Mouse (Mus musculus) spleen, postnatal 36 days (tissue): ENCODE measurements around the gene Map10.

Source experiments
- DNase-seq, 2 experiments: peaks; one replicate each; pipeline ENCODE4 v3.0.0; 2022; ENCODE audit warnings: low spot score in 2 of 2, mixed read lengths in 1 of 2

Map10 gene

GRCm38 (mm10) chr8:125670420-125670819 lies 802 bp downstream of the Map10 start:
- DNase-seq = no peak

DNA sequence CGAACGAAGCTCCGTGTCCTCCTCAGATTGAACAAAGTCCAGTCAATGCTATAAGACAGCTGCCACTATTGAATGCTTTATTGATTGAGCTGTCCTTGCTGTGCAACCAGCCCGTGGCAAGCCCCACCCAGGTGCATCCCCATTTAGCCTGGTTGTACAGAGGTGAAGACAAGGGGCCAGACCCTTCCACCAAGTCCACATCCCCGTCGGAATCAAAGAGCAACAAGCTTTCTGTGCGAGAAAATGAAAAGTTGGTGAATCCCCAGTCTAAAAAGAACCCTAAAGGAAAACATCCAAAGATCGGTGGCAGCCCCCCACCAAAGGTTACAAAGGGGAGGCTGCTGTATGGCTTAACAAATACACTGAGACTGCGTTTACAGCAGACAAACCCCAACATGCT lies 1.3 kb downstream of the Map10 start:
- DNase-seq = no peak

- peak; percentile 54 to 60 for DNase-seq
Measured at GRCm38 (mm10) chr8:125671371-125671770, 1.8 kb downstream of the Map10 start.

DNA sequence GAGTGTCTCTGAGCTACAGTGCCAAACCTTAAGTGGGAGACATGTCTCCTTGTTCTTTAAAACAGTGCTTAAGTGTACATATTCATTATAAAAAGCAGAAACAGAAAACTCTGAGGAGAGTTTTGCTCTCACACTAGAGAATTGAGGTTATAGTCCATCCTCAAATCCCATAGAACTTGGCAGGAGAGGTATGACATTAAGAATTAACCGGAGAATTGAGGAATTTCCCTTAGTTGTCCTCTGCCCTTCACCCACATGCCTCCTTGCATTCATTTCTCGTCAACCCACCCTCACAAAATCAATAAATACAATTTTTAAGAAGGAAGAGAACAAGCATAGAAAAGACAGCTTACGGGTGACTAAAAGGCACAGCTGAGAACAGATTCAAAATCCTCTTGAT lies 6.2 kb downstream of the Map10 start:
- no peak for DNase-seq

DNA sequence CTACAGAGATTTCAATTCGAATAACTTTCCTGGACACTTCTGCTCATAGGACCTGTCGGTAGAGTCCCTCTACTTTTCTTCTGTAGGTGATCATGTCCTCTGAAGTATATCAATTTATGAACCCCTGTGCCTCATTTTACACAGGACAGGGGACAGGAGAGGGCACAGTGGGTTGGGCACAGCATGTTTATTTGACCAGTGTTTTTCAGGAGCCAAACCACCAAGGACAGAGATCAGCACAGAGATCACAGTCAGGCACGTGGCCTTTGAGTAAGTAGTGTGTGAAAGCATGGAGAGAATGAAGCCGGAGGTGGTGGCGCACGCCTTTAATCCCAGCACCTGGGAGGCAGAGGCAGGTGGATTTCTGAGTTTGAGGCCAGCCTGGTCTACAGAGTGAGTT lies 7.9 kb downstream of the Map10 start:
- no peak for DNase-seq

DNA sequence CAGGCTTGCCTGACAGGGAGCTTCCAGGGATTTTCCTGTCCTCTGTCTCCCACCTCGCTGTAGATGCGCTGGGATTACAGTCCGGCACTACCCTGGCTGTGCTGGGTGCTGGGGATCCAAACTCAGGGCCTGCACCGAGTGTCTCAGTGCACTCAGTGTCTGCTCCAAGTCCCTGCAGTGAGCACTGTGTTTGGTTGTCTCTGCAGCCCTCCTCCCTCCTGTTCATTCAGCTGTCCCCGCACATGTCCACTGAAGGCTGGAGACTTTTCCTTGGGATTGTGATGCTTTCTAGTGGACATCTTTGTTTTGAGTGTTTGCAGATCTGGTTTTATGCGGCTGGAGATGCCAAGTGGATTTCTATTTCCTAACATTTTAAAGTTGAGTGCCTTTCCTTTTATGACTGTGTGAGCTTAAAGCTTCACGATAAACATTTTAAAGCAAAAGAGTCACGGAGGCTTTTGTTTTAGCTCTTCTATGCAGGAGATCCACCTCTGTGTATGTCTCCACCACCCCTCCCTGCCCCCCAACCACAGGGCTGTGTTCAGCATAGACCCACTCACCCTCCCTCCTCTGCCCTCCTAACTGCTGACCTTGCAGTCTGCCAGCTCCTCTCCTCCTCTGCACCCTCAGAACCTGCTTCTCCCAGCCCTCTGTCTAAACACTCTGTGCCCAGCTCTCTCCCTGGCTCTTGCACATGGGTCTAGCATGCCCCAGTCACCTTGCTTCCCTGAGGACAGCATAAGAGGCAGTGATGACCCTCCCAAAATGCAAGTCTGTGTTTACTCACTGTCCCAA lies 9.4 kb downstream of the Map10 start:
- DNase-seq = no peak

GRCm38 (mm10) chr8:125680851-125681408 lies 11.3 kb downstream of the Map10 start:
- no peak for DNase-seq

DNA sequence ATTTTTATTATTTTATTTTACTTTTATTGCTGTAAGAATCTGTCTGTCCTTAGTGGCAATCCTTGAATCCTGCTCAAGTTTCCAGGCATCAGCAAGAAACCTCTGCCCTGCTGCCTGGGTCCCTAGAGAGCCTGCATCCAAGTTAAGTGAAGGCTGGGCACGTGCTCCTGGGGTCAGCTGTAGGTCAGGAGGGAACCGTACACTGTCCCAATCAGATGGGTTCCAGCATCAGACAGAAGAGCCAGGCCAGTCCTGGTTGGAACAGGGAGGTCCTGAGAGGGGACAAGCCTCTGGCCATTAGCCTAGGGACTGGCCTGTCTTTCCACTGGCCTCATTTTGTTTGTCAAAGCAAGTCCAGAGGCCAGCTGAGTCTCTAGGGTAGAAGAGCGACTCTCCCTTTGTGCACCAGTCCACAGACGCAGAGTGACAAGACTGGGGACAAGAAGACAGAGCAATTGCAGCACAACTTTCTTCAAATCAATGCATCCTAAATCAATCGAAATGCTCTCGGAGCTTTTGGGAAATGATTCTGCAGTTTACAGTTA lies 15.7 kb downstream of the Map10 start:
- DNase-seq = no peak

- DNase-seq = no peak
Measured at GRCm38 (mm10) chr8:125686221-125686865, 16.7 kb downstream of the Map10 start.

- DNase-seq = no peak
Measured at GRCm38 (mm10) chr8:125690166-125690915, 20.7 kb downstream of the Map10 start.

- DNase-seq = no peak
Measured at GRCm38 (mm10) chr8:125690961-125691360, 21.3 kb downstream of the Map10 start.

DNA sequence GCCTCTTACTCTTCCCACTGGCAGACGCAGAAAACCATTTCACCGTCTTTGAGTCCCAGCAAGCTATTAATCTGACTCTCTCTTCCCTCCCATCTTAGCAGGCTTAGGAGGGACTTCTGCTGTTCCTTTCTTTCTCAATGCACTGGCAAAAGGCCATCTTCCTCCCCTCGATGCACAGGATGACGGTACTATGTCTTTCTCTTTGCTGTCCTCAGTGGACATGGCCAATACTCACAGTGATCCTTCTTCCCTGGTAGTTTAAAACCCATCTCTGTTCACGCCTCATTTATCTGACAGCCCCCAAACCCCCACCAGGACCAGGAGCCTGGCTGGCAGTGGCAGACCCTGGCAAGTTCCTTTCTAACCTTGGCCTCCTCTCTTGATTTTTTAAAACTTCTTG lies 22.8 kb downstream of the Map10 start:
- DNase-seq = no peak

DNA sequence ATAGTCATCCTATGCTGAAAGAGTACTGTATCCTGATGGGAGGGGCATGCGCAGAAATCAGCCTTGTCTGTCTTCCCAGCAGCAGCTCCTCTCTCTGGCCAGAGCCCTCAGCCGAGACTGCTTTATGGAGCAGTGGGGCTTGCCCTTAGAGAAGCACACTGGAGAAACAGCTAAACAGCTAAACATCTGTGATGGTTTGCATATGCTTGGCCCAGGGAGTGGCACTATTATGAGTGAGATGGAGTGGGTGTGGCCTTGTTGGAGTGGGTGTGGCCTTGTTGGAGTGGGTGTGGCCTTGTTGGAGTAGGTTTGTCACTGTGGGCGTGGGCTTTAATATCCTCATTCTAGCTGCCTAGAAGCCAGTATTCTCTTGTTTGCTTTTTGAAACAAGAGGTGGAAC lies 23.6 kb downstream of the Map10 start:
- DNase-seq = no peak

GRCm38 (mm10) chr8:125695951-125696350 lies 26.3 kb downstream of the Map10 start:
- no peak for DNase-seq

DNA sequence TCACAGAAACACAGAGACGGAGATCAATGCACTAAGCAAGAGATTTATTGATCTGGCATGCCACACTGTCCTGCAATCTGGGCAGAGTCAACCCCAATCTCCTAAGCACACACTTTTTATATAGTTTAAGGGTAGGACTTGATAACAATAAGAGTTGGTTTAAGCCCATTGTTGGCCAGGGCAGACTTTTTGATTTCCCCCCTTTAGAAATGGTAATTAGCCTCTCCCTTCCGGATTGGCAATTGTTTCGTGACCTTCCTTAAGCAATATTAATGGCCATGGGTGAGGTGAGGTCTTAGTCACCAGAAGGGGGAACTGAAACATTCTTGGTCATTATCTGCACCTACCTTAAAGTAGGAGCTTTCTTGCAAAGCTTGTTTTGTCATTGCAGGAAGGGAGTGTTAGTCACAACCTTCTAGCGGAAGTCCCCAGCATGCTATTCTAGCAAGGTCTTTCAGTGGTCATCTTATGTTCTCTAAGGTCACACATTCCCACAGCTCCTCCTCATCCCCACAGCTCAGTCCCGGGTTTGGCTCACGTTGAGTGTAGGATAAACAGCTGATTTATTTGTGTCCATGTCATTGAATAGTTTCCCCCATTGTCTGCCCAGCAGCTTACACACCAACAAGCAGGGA lies 29.9 kb downstream of the Map10 start:
- no peak for DNase-seq

GRCm38 (mm10) chr8:125700407-125700806 lies 30.8 kb downstream of the Map10 start:
- DNase-seq = no peak

- no peak for DNase-seq
Measured at GRCm38 (mm10) chr8:125702868-125703473, 33.4 kb downstream of the Map10 start.

DNA sequence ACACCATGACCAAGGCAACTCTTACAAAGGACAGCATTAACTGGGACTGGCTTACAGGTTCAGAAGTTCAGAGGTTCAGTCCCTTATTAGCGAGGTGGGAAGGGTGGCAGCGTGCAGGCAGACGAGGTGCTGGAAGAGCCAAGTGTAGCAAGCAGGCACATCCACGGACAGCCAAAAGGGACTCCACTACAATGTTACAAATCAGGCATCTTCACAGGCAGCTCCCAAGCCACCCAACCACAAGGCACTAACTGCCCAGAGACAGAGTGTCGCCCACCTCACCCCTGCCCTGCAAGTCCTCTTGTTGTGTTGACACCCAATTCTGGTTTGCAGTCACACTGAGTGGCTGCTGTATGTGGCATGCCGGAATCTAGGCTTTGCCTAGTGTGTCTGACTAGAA lies 34.8 kb downstream of the Map10 start:
- DNase-seq = no peak

DNA sequence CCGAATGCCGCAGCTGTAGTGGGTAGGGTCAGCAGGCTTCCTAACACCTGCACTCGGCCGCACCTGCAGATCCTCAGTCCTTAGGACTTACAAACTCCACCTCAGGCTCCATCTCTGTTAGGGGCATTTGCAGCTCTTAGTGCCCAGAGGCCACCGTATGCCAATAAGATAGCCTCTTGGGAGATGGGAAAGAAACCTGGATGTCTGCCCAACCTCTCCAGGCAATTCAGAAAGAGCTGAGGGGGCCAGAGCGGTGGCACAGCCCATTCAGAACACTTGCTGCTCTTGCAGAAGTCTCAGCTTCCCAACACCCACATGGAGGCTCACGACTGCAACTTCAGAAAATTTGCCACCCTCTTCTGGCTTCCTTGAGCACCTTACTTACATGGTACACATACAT lies 36.2 kb downstream of the Map10 start:
- DNase-seq = no peak

DNA sequence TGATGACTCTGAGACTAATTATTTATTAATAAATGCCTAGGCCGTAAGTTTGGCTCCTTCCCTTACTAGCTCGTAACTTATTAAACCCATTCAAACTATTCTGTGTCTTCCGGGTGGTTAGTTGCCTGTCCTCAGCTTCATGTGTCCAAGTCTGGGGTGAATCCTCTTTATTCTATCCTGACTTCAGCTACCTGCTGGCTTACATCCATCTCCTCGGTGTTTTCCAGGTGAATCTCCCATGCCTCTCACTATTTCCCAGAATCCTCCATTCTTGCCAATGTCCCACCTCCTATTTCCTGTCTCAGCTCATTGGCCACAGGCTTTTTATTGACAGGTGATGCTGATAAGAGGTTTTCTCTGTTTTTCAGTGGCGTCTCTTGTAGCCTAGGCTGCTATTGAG lies 39.6 kb downstream of the Map10 start:
- no peak for DNase-seq

- peak; percentile 8 to 25 for DNase-seq
Measured at GRCm38 (mm10) chr8:125711514-125711913, 41.9 kb downstream of the Map10 start.
